Mouse (Mus musculus): ENCODE results near the gene Nsun2. TPM values are rescaled to one million over a fixed set of nuclear protein-coding genes. Genes with fewer than 3 reads are reported as not detected.
"Not testable (repeated sequence)": the region's sequence is repeated elsewhere in the genome, so short reads cannot be mapped to it uniquely, and the experiment has no call there.

The Nsun2 gene
- total and polyA plus RNA-seq, 2 experiments from 2014 or later, result 21.8 to 34.2 TPM

GRCm38 (mm10) chr13:69631111-69631510, 97.6 kb downstream of the Nsun2 start:
- H3K9me3 ChIP-seq (replicated peaks; ENCODE audit: control insufficient read depth, low read length), result no peaks in the 10 kb centered on the region
- DNase-seq (ENCODE audit: low spot score) (no peak), ATAC-seq (ENCODE audit: insufficient read depth, low read depth) (no peak)
- H3K27me3 ChIP-seq (ENCODE audit: control insufficient read depth, insufficient read depth, low read length), result no peaks in the 10 kb centered on the region
- H3K4me3 ChIP-seq (ENCODE audit: low read depth, low read length), result no peak overlapping the region
- no peak overlapping the region for H3K4me2 ChIP-seq (ENCODE audit: low read depth, low read length)
- H3K27ac ChIP-seq (ENCODE audit: low read depth), result no peak overlapping the region
- TF ChIP-seq EP300 (IDR thresholded peaks at IDR 0.05; ENCODE audit: low read depth), result no peak
- no peak for TF ChIP-seq CTCF (IDR thresholded peaks at IDR 0.05; ENCODE audit: low read depth)
- H3K4me1 ChIP-seq (ENCODE audit: control insufficient read depth, insufficient read depth), result no peaks in the 10 kb centered on the region
- WGBS, result 93% methylated on average over 3 of the region's 3 CpGs
- H3K36me3 ChIP-seq (replicated peaks; ENCODE audit: control insufficient read depth, insufficient read depth, low read length), result peaks cover 99% of the 10 kb centered on the region
- no peak overlapping the region for H3K9ac ChIP-seq (replicated peaks; ENCODE audit: low read depth, low read length)

- Histone ChIP-seq H3K27me3 (ENCODE audit: control insufficient read depth, insufficient read depth, low read length) (no peaks in the 10 kb centered on the region), H3K36me3 (replicated peaks; ENCODE audit: control insufficient read depth, insufficient read depth, low read length) (peaks cover 97% of the 10 kb centered on the region), H3K27ac (ENCODE audit: low read depth) (no peak overlapping the region), H3K4me1 (ENCODE audit: control insufficient read depth, insufficient read depth) (no peaks in the 10 kb centered on the region), H3K4me2 (ENCODE audit: low read depth, low read length) (no peak overlapping the region), H3K9ac (replicated peaks; ENCODE audit: low read depth, low read length) (no peak overlapping the region), H3K9me3 (replicated peaks; ENCODE audit: control insufficient read depth, low read length) (no peaks in the 10 kb centered on the region), H3K4me3 (ENCODE audit: low read depth, low read length) (no peak overlapping the region)
- ATAC-seq (ENCODE audit: insufficient read depth, low read depth), result no peak
- WGBS, result 72% methylated on average over 4 of the region's 4 CpGs
- DNase-seq (ENCODE audit: low spot score), result no peak
- TF ChIP-seq CTCF (IDR thresholded peaks at IDR 0.05; ENCODE audit: low read depth), result no peak
- TF ChIP-seq EP300 (IDR thresholded peaks at IDR 0.05; ENCODE audit: low read depth), result no peak
These were observed 98.1 kb downstream of the Nsun2 start for GRCm38 (mm10) chr13:69631659-69632058.

GRCm38 (mm10) chr13:69633551-69633950, 100.0 kb downstream of the Nsun2 start:
- Histone ChIP-seq H3K27me3 (ENCODE audit: control insufficient read depth, insufficient read depth, low read length) (no peaks in the 10 kb centered on the region), H3K27ac (ENCODE audit: low read depth) (no peak overlapping the region), H3K36me3 (replicated peaks; ENCODE audit: control insufficient read depth, insufficient read depth, low read length) (peaks cover 94% of the 10 kb centered on the region), H3K4me3 (ENCODE audit: low read depth, low read length) (no peak overlapping the region), H3K4me2 (ENCODE audit: low read depth, low read length) (no peak overlapping the region), H3K9me3 (replicated peaks; ENCODE audit: control insufficient read depth, low read length) (no peaks in the 10 kb centered on the region), H3K4me1 (ENCODE audit: control insufficient read depth, insufficient read depth) (no peaks in the 10 kb centered on the region), H3K9ac (replicated peaks; ENCODE audit: low read depth, low read length) (no peak overlapping the region)
- TF ChIP-seq CTCF (IDR thresholded peaks at IDR 0.05; ENCODE audit: low read depth) (no peak), EP300 (IDR thresholded peaks at IDR 0.05; ENCODE audit: low read depth) (no peak)
- ATAC-seq (ENCODE audit: insufficient read depth, low read depth), result no peak
- 85% methylated on average over 9 of the region's 9 CpGs for WGBS
- no peak for DNase-seq (ENCODE audit: low spot score)

- Histone ChIP-seq H3K4me2 (ENCODE audit: low read depth, low read length) (no peak overlapping the region), H3K9ac (replicated peaks; ENCODE audit: low read depth, low read length) (no peak overlapping the region), H3K4me3 (ENCODE audit: low read depth, low read length) (no peak overlapping the region), H3K27ac (ENCODE audit: low read depth) (no peak overlapping the region), H3K4me1 (ENCODE audit: control insufficient read depth, insufficient read depth) (no peaks in the 10 kb centered on the region), H3K9me3 (replicated peaks; ENCODE audit: control insufficient read depth, low read length) (no peaks in the 10 kb centered on the region), H3K27me3 (ENCODE audit: control insufficient read depth, insufficient read depth, low read length) (no peaks in the 10 kb centered on the region), H3K36me3 (replicated peaks; ENCODE audit: control insufficient read depth, insufficient read depth, low read length) (peaks cover 89% of the 10 kb centered on the region)
- ATAC-seq (ENCODE audit: insufficient read depth, low read depth) (no peak), DNase-seq (ENCODE audit: low spot score) (no peak)
- TF ChIP-seq CTCF (IDR thresholded peaks at IDR 0.05; ENCODE audit: low read depth) (no peak), EP300 (IDR thresholded peaks at IDR 0.05; ENCODE audit: low read depth) (no peak)
- WGBS, result 80% methylated on average over 2 of the region's 2 CpGs
These were observed 100.4 kb downstream of the Nsun2 start for GRCm38 (mm10) chr13:69633988-69634387.

- 95% methylated on average over 7 of the region's 7 CpGs for WGBS
- not testable (repeated sequence) for H3K4me2 ChIP-seq (ENCODE audit: low read depth, low read length); H3K9ac ChIP-seq (replicated peaks; ENCODE audit: low read depth, low read length); H3K4me1 ChIP-seq (ENCODE audit: control insufficient read depth, insufficient read depth); ATAC-seq (ENCODE audit: insufficient read depth, low read depth); H3K27me3 ChIP-seq (ENCODE audit: control insufficient read depth, insufficient read depth, low read length); DNase-seq (ENCODE audit: low spot score); H3K4me3 ChIP-seq (ENCODE audit: low read depth, low read length); H3K9me3 ChIP-seq (replicated peaks; ENCODE audit: control insufficient read depth, low read length); H3K27ac ChIP-seq (ENCODE audit: low read depth)
- H3K36me3 ChIP-seq (replicated peaks; ENCODE audit: control insufficient read depth, insufficient read depth, low read length), result peaks cover 80% of the 10 kb centered on the region
These were observed 102.3 kb downstream of the Nsun2 start for GRCm38 (mm10) chr13:69635836-69636235.

- H3K4me2 ChIP-seq (ENCODE audit: low read depth, low read length), result no peak overlapping the region
- H3K36me3 ChIP-seq (replicated peaks; ENCODE audit: control insufficient read depth, insufficient read depth, low read length), result peaks cover 74% of the 10 kb centered on the region
- no peaks in the 10 kb centered on the region for H3K9me3 ChIP-seq (replicated peaks; ENCODE audit: control insufficient read depth, low read length)
- ATAC-seq (ENCODE audit: insufficient read depth, low read depth), result no peak
- H3K9ac ChIP-seq (replicated peaks; ENCODE audit: low read depth, low read length), result no peak overlapping the region
- 66% methylated on average over 3 of the region's 3 CpGs for WGBS
- no peak overlapping the region for H3K4me3 ChIP-seq (ENCODE audit: low read depth, low read length)
- no peak overlapping the region for H3K27ac ChIP-seq (ENCODE audit: low read depth)
- DNase-seq (ENCODE audit: low spot score), result no peak
- no peaks in the 10 kb centered on the region for H3K4me1 ChIP-seq (ENCODE audit: control insufficient read depth, insufficient read depth)
- TF ChIP-seq EP300 (IDR thresholded peaks at IDR 0.05; ENCODE audit: low read depth) (no peak), CTCF (IDR thresholded peaks at IDR 0.05; ENCODE audit: low read depth) (no peak)
- H3K27me3 ChIP-seq (ENCODE audit: control insufficient read depth, insufficient read depth, low read length), result no peaks in the 10 kb centered on the region
These were observed 102.8 kb downstream of the Nsun2 start for GRCm38 (mm10) chr13:69636375-69636774.
